Mouse (Mus musculus) spleen, adult 2 months (tissue): ENCODE data around the gene Slc37a4.
"Not testable (repeated sequence)": the region's sequence is repeated elsewhere in the genome, so short reads cannot be mapped to it uniquely, and the experiment has no call there.

Experiments used
- CTCF ChIP-seq: fragments of 200-500 bp; IDR thresholded peaks from 2 replicates; pipeline ENCODE4 v1.5.1; 2011; ENCODE audit warnings: mild to moderate bottlenecking, inconsistent platforms; ENCODE audit not compliant: insufficient read depth, insufficient read length, insufficient replicate concordance; ENCODE audit errors: extremely low read depth
- POLR2A ChIP-seq: fragments of 200-500 bp; IDR thresholded peaks from 2 replicates; pipeline ENCODE4 v1.6.1; 2011; ENCODE audit warnings: low read depth, low read length, inconsistent platforms

DNA sequence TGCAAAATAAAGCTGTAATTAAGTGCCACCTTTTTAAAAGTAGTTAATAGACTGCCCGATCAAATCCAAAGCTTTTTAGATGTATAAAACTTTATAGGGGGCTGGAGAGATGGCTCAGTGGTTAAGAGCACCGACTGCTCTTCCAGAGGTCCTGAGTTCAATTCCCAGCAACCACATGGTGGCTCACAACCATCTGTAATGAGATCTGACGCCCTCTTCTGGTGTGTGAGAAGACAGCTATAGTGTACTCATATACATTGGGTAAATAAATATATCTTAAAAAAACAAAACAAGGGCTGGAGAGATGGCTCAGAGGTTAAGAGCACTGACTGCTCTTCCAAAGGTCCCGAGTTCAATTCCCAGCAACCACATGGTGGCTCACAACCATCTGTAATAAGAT lies 34.7 kb upstream of the Slc37a4 start:
- not testable (repeated sequence) for TF ChIP-seq CTCF, POLR2A
